Mouse (Mus musculus): ENCODE results near the gene Muc16.
A peak's percentile ranks its signal among the peaks of the same experiment; 100 is the strongest.

Muc16 gene

GRCm38 (mm10) chr9:18674480-18675154 lies at the start of gene Muc16:
TSS of gene Muc16 (minus strand) at chr9:18674530.
- DNase-seq (ENCODE audit: low read depth, low spot score) = no peak

DNA sequence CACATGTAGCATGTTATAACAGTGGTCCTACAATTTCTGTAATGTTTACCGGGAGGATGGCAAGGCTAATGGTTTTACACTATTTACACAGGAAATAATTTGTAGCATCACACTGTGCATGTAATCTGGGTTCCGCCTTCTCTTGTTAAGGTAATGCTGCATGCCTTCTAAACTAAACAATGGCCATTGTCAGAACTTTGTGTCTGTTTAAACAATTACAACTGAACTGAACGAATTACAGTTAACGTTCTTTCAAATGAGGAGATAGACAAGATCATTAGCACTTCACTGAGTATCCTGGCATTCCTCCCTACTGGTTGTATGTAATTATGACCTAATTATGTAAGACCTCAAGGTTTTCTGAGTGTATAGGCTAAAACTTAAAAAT lies 48.4 kb upstream of the Muc16 start:
- DNase-seq (ENCODE audit: low read depth, low spot score) = no peak

DNA sequence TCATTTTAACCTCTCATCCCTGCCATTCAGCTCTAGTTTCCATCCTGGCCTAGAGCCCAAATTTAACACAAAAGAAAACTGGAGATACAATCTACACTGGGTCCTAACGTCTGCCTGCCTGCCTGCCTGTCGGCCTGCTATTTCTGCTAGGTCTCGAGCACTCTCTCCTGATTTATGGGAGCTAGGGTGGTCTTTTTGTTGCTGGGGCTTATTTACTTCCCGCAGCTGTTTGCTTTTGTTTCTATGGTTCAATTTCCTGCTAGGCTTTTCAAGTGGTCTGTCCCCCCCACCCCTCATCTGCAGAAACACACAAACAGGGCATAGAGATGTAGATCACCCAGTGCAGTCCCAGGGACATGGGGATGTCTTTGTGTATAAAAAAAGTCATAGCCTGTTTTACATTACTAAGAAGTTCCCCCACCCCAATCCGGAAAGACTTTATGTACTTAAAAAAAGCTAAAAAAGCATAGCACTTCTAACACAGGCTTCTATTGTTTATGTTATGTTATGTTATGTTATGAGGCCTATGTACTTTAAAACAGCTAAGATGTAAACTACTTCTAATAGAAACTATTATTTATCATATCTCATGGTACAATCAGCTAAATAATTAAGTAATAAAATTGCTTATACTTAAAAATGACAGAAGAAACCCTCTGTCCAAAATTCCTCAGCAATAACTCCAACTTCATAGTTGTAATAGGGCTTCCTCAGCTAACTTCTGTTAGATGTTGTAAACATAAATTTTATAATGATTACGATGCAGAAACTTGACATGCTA lies 47.8 kb upstream of the Muc16 start:
- DNase-seq (ENCODE audit: low read depth, low spot score) = no peak

DNA sequence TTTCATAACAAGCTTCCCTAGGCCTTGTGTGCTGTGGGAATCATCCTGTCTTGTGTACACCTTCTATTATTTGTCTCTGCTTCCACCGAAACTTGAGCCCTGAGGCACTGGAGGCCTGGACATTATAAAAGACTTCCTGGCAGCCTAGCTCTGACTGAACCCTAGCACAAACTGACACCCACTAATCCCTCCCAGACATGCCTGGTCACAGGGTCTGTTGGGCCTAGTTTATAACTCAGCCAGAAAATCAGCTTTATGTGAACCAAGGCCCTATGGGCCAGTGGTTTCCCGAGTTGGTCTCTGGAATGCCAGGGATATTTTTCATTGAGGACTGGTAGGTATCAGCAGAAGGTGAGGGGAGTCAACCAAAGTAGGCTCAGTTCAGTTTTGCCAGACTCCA lies 46.7 kb upstream of the Muc16 start:
- no peak for DNase-seq (ENCODE audit: low read depth, low spot score)

GRCm38 (mm10) chr9:18705628-18706027 lies 31.3 kb upstream of the Muc16 start:
- no peak for DNase-seq (ENCODE audit: low read depth, low spot score)

DNA sequence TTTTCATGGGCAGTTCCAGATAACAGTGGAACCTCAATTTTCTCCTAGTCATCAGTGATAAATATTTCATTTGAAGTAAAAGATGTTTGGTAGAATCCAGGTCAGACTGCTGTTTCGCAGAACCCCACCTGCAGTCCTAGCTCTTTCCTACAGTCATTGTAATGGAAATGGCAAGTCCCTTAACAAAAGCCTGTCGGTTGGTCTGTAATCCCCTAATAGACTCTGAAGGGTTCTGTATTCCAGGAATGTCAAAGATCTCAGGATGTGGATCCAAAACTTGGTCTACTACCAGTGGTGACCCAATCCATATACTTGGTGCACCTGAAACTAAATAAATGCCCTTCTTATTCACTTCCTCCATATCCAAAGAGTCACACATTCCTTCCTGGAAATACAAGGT lies 76.0 kb downstream of the Muc16 start:
- no peak for DNase-seq (ENCODE audit: low read depth, low spot score)

DNA sequence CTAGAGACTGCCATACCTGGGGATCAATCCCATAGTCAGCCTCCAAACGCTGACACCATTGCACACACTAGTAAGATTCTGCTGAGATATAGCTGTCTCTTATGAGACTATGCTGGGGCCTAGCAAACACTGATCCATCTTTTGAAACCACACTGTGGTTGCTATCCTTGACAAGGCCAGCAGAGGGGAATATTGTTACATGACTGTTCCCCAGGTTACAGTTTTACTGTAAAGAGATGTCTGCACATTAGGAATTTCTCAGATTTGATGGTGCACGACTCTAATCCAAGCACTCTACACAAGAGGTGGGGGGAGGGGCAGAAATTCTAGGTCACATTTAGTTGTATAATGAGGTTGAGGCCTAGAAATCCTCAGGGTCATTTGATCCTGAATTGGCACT lies 166.2 kb downstream of the Muc16 start:
- peak; percentile 3 for DNase-seq (ENCODE audit: low read depth, low spot score)

DNA sequence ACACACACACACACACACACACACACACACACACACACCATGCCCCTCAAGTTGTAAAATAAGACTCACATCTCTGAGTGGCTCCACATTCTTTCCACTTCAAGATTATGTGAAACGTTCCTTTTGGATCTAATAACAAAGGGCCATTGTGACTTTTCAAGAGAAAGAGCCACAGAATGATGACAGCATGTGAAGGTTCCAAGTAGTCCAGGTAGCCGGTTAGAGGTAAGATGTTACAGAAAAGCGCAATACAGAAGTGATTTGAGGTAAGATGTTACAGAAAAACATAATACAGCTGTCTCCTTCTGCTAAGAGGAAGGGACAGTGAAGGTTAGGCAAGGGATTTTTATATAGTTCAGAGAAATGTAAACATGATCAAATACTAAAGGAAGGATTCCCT lies 196.2 kb downstream of the Muc16 start, which contains the start of the genes Zfp558 and Mbd3l1:
Gene Zfp558, minus strand, starts transcription at position 101 of the 400 bp plus-strand sequence.
Gene Mbd3l1, plus strand, starts transcription at position 192 of the 400 bp plus-strand sequence.
- no peak for DNase-seq (ENCODE audit: low read depth, low spot score)

GRCm38 (mm10) chr9:18473324-18474128 lies 200.8 kb downstream of the Muc16 start:
- no peak for DNase-seq (ENCODE audit: low read depth, low spot score)

DNA sequence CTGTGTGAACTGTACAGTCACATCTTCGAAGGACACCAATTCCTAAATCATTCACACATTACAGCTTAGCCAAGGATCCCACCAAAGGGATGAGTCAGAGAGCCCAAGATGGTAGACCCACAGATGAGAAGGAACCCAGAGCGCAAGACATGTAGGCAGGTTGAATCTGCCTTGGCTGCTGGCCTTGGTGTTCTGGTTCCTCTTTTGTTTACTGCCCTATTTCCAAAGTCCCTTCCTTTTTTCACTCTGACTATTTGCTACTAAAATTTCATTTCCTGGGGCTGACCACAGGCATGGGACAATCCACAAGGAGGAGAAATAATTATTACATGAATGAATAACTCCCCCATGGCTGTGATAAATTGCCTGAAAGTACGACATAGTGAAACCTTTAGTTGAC lies 206.3 kb downstream of the Muc16 start:
- DNase-seq (ENCODE audit: low read depth, low spot score) = peak; percentile 3

DNA sequence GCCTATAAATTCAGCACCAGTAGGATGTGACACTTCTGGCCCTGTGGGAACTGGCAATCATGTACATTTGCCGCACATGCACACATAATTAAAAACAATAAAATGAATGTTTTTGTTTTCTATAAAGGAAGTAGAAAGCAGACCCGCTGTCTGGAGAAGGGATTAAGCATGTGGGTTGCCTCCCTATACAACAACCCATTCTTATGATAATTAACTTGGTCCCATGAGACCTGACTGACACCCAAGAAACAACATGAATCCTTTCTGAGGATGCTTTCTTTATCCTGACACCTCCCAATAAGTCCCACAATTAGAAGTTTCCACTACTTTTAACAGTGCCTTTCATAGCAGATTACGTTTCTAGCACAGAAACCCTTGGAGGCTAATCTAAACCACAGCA lies 207.0 kb downstream of the Muc16 start:
- no peak for DNase-seq (ENCODE audit: low read depth, low spot score)

DNA sequence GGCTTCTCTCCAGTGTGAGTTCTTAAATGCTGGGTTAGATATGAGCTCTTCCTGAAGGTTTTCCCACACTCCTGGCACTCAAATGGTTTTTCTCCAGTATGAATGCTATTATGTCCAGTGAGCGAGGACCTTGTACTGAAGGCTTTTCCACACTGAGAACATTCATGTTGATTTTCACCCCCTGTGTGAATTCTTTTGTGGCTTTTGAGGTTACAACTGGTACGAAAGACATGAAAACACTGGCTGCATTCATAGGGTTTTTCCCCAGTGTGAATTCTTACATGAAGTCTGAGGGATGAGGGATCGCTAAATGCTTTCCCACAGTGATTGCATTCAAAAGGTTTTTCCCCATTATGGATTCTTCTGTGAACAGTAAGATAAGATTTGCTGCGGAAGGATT lies 217.8 kb downstream of the Muc16 start:
- no peak for DNase-seq (ENCODE audit: low read depth, low spot score)

All from A20 (cell line).